Mouse (Mus musculus) bone marrow, adult 2 months (tissue): ENCODE measurements around the gene Pacsin3.

Experiments used
- CTCF ChIP-seq: fragments of 200-500 bp; IDR thresholded peaks from 2 replicates; pipeline ENCODE4 v1.5.1; 2011; ENCODE audit warnings: low read length, control low read depth; ENCODE audit not compliant: control insufficient read depth, insufficient read depth
- POLR2A ChIP-seq: fragments of 200-500 bp; IDR thresholded peaks from 2 replicates; pipeline ENCODE4 v1.6.1; 2011; ENCODE audit warnings: low read depth, mild to moderate bottlenecking, control low read depth, low read length, borderline replicate concordance; ENCODE audit not compliant: control insufficient read depth

DNA sequence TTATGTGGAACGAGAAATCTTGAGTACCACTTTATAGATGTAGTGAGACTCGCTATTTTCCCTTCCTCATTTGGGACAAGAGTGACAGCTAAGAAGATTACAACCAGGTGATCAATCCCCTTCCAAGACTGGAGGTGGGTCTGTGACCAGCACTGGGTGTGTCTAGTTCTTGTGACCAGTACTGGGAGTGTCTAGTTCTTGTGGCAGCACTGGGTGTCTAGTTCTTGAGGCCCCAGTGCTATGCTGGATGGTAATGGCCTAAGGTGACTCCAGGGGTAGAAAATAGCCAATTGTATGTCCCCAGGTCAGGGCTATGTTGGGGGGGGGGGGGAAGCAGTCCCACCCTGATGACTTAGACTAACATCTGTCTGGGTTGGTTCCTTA lies 23.6 kb downstream of the Pacsin3 start:
- TF ChIP-seq POLR2A (no peak), CTCF (no peak)
